Mouse (Mus musculus): ENCODE results near the gene Sppl3.

The Sppl3 gene

GRCm38 (mm10) chr5:115125211-115125871, 114.4 kb downstream of the Sppl3 start:
- peak; percentile 46 for DNase-seq (ENCODE audit: low read depth, low spot score)

- DNase-seq (ENCODE audit: low read depth, low spot score) = no peak
These were observed 115.8 kb downstream of the Sppl3 start for GRCm38 (mm10) chr5:115126578-115127312.

- DNase-seq (ENCODE audit: low read depth, low spot score) = no peak
These were observed 116.7 kb downstream of the Sppl3 start for GRCm38 (mm10) chr5:115127421-115128179.

- no peak for DNase-seq (ENCODE audit: low read depth, low spot score)
These were observed 118.4 kb downstream of the Sppl3 start for GRCm38 (mm10) chr5:115129328-115129727.

GRCm38 (mm10) chr5:115132465-115132864, 121.5 kb downstream of the Sppl3 start:
- no peak for DNase-seq (ENCODE audit: low read depth, low spot score)

GRCm38 (mm10) chr5:115133358-115134066, 122.6 kb downstream of the Sppl3 start:
- DNase-seq (ENCODE audit: low read depth, low spot score) = no peak

GRCm38 (mm10) chr5:115134234-115135165, 123.6 kb downstream of the Sppl3 start, which contains the start of gene Unc119b:
Gene Unc119b, minus strand, starts transcription at chr5:115134975.
- peak; percentile 64 for DNase-seq (ENCODE audit: low read depth, low spot score)

- DNase-seq (ENCODE audit: low read depth, low spot score) = no peak
These were observed 128.2 kb downstream of the Sppl3 start for GRCm38 (mm10) chr5:115139124-115139523.

- DNase-seq (ENCODE audit: low read depth, low spot score) = no peak
These were observed 129.8 kb downstream of the Sppl3 start for GRCm38 (mm10) chr5:115140726-115141125.

- no peak for DNase-seq (ENCODE audit: low read depth, low spot score)
These were observed 131.3 kb downstream of the Sppl3 start for GRCm38 (mm10) chr5:115142166-115142697.

GRCm38 (mm10) chr5:115143552-115143951, 132.6 kb downstream of the Sppl3 start:
- DNase-seq (ENCODE audit: low read depth, low spot score) = no peak

GRCm38 (mm10) chr5:115144471-115144870, 133.5 kb downstream of the Sppl3 start:
- DNase-seq (ENCODE audit: low read depth, low spot score) = no peak

GRCm38 (mm10) chr5:115145253-115145968, 134.5 kb downstream of the Sppl3 start:
- no peak for DNase-seq (ENCODE audit: low read depth, low spot score)

- no peak for DNase-seq (ENCODE audit: low read depth, low spot score)
These were observed 135.2 kb downstream of the Sppl3 start for GRCm38 (mm10) chr5:115145976-115146746.

- no peak for DNase-seq (ENCODE audit: low read depth, low spot score)
These were observed 135.8 kb downstream of the Sppl3 start for GRCm38 (mm10) chr5:115146747-115147130.

GRCm38 (mm10) chr5:115147388-115147787, 136.5 kb downstream of the Sppl3 start:
- DNase-seq (ENCODE audit: low read depth, low spot score) = no peak

- no peak for DNase-seq (ENCODE audit: low read depth, low spot score)
These were observed 137.4 kb downstream of the Sppl3 start for GRCm38 (mm10) chr5:115148378-115148777.

Measured in brain, embryonic 18.5 days (tissue).